Mouse (Mus musculus): ENCODE data around the gene Rb1. TPM values are rescaled to one million over a fixed set of nuclear protein-coding genes. Genes with fewer than 3 reads are reported as not detected.

The Rb1 gene
- polyA plus RNA-seq, 1 experiment = 2.9 TPM

DNA sequence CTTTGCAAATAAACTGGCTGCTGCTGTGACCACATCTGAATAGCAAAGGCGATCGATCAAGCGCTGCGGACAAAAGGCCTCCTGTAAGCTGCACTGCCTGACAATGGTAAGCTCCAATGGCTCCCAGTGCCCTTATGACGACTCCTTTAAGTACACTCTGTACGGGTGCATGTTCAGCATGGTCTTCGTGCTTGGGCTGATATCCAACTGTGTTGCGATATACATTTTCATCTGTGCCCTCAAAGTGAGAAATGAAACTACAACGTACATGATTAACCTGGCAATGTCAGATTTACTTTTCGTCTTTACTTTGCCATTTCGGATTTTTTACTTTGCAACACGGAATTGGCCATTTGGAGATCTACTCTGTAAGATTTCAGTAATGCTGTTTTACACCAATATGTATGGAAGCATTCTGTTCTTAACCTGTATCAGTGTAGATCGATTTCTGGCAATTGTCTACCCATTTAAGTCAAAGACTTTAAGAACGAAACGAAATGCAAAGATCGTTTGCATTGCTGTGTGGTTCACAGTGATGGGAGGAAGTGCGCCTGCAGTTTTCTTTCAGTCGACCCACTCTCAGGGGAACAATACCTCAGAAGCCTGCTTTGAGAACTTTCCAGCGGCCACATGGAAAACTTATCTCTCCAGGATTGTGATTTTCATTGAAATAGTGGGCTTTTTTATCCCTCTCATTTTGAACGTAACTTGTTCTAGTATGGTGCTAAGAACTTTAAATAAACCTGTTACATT lies 86.9 kb downstream of the Rb1 start:
- H3K36me3 ChIP-seq (ENCODE audit: control insufficient read depth, insufficient read depth, low read length) = peaks cover 5% of the 10 kb centered on the region
- H3K27ac ChIP-seq (ENCODE audit: insufficient read depth, low read depth, low read length) = peak overlapping the region; percentile 91
- TF ChIP-seq POLR2A (IDR thresholded peaks at IDR 0.05; ENCODE audit: low read depth, low read length) (no peak), CTCF (IDR thresholded peaks at IDR 0.05; ENCODE audit: extremely low read depth, insufficient read length, insufficient replicate concordance, low read depth, low read length) (no peak)
- H3K4me1 ChIP-seq (ENCODE audit: control insufficient read depth, insufficient read depth, insufficient read length, low read length) = no peaks in the 10 kb centered on the region
- WGBS = under 1% methylated on average over 20 of the region's 20 CpGs
- H3K4me3 ChIP-seq (ENCODE audit: low read depth, low read length) = peak overlapping the region; percentile 83
- no peaks in the 10 kb centered on the region for H3K27me3 ChIP-seq (ENCODE audit: control insufficient read depth, insufficient read depth, low read length)

DNA sequence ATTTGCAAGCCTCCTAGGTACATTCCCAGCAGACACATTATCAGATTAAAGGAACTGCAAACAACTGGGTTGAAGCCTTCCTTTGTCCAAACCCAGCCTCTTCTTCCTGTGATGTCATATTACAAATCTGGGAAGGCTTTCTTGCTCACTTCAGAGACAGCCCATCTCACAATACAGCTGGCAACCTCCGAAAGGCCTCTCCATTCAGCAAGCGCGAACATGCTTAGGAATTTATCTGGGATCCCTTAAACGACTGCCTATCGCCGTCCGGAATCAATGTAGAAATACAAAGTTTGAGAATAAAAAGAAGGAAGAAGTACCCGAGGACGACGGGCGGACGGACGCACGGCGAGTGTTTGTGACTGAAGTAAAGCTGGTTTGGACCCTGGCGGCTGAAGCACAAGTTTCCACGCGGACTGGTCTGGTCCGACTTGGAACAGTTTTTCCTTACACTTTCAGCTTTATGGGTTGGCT lies 87.7 kb downstream of the Rb1 start, which contains the start of gene Lpar6:
Lpar6 (plus strand) TSS at position 48 of the 474 bp plus-strand sequence.
- peak within 1 kb of the TSS; percentile 91 for H3K27ac ChIP-seq (ENCODE audit: insufficient read depth, low read depth, low read length)
- WGBS = under 1% methylated on average over 19 of the region's 19 CpGs
- H3K27me3 ChIP-seq (ENCODE audit: control insufficient read depth, insufficient read depth, low read length) = no peaks in the 10 kb centered on the region
- no peaks in the 10 kb centered on the region for H3K4me1 ChIP-seq (ENCODE audit: control insufficient read depth, insufficient read depth, insufficient read length, low read length)
- TF ChIP-seq POLR2A (IDR thresholded peaks at IDR 0.05; ENCODE audit: low read depth, low read length) = peak; percentile 81
- peak; percentile 14; the same call in 1 of the 2 replicates for TF ChIP-seq CTCF (IDR thresholded peaks at IDR 0.05; ENCODE audit: extremely low read depth, insufficient read length, insufficient replicate concordance, low read depth, low read length)
- peaks cover 4% of the 10 kb centered on the region for H3K36me3 ChIP-seq (ENCODE audit: control insufficient read depth, insufficient read depth, low read length)
- H3K4me3 ChIP-seq (ENCODE audit: low read depth, low read length) = peak within 1 kb of the TSS; percentile 83

DNA sequence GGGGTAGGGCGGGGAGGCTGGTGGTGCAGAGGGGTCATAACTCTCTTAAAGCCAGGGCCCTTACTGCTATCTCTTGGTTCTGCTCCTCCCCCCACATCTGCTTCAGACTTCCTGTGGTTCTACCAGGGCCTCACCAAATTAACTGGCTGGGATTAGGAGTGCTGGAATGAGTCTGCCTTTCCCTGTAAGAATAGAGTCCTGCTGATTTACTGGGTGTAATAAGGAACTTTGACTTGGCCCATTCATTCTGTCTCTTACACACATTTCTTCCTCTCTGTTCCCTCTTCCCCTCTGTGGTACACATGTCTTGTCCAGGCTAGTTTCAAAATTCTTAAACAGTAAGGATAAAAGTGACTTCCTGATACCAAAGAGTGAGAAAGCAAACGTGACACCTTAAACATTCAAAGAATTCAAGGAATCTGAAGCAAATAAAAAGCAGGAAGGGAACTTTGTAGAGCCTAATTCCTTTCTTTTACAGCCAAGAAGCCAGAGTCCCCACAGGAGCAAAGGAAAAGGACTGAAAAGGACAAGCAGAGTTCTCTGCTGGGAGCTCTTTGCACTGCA lies 91.1 kb downstream of the Rb1 start:
- Histone ChIP-seq H3K27me3 (ENCODE audit: control insufficient read depth, insufficient read depth, low read length) (no peaks in the 10 kb centered on the region), H3K4me3 (ENCODE audit: low read depth, low read length) (no peak overlapping the region), H3K27ac (ENCODE audit: insufficient read depth, low read depth, low read length) (peak overlapping the region; percentile 32; the same call in 1 of the 2 replicates), H3K36me3 (ENCODE audit: control insufficient read depth, insufficient read depth, low read length) (peaks cover 5% of the 10 kb centered on the region; the same call in 1 of the 2 replicates), H3K4me1 (ENCODE audit: control insufficient read depth, insufficient read depth, insufficient read length, low read length) (no peaks in the 10 kb centered on the region)
- TF ChIP-seq CTCF (IDR thresholded peaks at IDR 0.05; ENCODE audit: extremely low read depth, insufficient read length, insufficient replicate concordance, low read depth, low read length) (no peak), POLR2A (IDR thresholded peaks at IDR 0.05; ENCODE audit: low read depth, low read length) (no peak)
- 43% methylated on average over 2 of the region's 2 CpGs for WGBS

DNA sequence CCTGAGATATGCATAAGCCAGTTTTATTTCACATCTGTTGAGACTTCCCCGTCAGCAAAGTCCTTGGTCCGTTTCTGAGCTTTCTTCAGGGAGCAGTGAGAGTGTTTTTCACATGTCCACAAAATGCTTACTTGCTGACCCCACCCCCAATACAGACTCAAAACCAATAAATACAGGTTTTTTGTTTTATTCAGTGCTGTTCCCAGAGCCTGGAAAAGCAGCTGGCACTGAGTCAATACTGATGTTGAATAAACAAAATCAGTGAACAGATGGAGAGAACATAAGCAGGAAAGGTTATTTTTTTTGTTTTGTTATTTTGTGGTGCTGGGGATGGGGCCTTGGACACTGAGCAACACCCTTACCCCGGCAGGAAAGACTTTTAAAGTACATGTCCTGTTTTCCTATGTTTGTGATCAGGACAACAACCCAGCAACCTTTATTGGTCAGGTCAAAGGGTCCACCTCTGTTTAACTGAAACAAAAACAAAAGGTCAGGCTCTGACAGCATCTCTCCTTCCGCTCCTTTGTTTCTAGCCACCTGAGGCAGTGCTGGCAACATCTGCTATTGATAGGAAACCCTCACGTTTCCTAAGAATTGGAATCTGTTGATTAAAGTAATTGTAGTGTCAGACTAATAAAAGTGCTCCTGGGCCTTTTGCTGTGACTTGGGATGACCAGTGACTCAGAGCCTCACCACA lies 94.2 kb downstream of the Rb1 start:
- TF ChIP-seq POLR2A (IDR thresholded peaks at IDR 0.05; ENCODE audit: low read depth, low read length) = no peak
- TF ChIP-seq CTCF (IDR thresholded peaks at IDR 0.05; ENCODE audit: extremely low read depth, insufficient read length, insufficient replicate concordance, low read depth, low read length) = no peak
- H3K27me3 ChIP-seq (ENCODE audit: control insufficient read depth, insufficient read depth, low read length) = no peaks in the 10 kb centered on the region
- peaks cover 5% of the 10 kb centered on the region; the same call in 1 of the 2 replicates for H3K36me3 ChIP-seq (ENCODE audit: control insufficient read depth, insufficient read depth, low read length)
- 61% methylated on average over 5 of the region's 5 CpGs for WGBS
- peak overlapping the region; percentile 24; the same call in 1 of the 2 replicates for H3K27ac ChIP-seq (ENCODE audit: insufficient read depth, low read depth, low read length)
- no peak overlapping the region for H3K4me3 ChIP-seq (ENCODE audit: low read depth, low read length)
- H3K4me1 ChIP-seq (ENCODE audit: control insufficient read depth, insufficient read depth, insufficient read length, low read length) = no peaks in the 10 kb centered on the region

DNA sequence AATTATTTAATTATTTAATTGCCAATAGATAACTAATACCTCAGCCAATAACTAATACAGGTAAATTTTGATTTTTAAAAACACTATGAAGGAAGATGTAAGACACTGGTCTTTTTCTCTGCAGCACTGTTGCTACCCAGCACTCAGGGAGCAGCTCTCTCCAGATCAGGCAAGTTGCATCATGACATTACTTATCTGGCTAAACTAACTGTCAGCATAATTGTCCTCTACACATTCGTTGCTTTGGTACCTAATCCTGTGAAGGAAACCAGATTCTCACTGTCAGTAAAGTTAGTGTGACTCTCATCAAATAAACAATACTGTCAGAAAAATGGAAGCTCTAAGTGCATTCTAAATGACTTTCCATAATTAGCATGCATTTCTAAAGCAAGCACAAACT lies 98.8 kb downstream of the Rb1 start:
- 33% methylated on average over 1 of the region's 1 CpGs for WGBS
- TF ChIP-seq POLR2A (IDR thresholded peaks at IDR 0.05; ENCODE audit: low read depth, low read length) = no peak
- no peak for TF ChIP-seq CTCF (IDR thresholded peaks at IDR 0.05; ENCODE audit: extremely low read depth, insufficient read length, insufficient replicate concordance, low read depth, low read length)
- Histone ChIP-seq H3K4me1 (ENCODE audit: control insufficient read depth, insufficient read depth, insufficient read length, low read length) (no peaks in the 10 kb centered on the region), H3K27ac (ENCODE audit: insufficient read depth, low read depth, low read length) (no peak overlapping the region), H3K36me3 (ENCODE audit: control insufficient read depth, insufficient read depth, low read length) (peaks cover 3% of the 10 kb centered on the region; the same call in 1 of the 2 replicates), H3K4me3 (ENCODE audit: low read depth, low read length) (no peak overlapping the region), H3K27me3 (ENCODE audit: control insufficient read depth, insufficient read depth, low read length) (no peaks in the 10 kb centered on the region)

DNA sequence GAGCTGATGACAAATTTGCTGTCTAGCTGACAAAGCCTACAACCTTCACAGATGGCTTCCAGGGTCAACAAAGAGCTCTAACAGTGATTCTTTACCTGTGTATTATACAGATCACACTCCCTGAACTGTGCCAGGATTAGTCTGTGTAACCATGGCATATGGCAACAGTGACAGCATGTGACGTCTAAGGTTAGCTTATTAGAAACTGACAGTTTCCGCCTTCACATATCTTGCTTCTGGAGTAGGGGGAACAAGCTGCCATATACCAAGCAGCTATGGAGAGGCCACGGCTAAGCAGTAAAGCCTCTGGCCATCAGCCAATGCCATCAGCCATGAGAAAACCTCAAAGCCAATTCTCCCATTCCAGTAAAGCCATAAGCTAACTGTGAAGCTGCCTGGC lies 99.3 kb downstream of the Rb1 start:
- Histone ChIP-seq H3K27ac (ENCODE audit: insufficient read depth, low read depth, low read length) (no peak overlapping the region), H3K27me3 (ENCODE audit: control insufficient read depth, insufficient read depth, low read length) (no peaks in the 10 kb centered on the region), H3K36me3 (ENCODE audit: control insufficient read depth, insufficient read depth, low read length) (peaks cover 3% of the 10 kb centered on the region; the same call in 1 of the 2 replicates), H3K4me3 (ENCODE audit: low read depth, low read length) (no peak overlapping the region), H3K4me1 (ENCODE audit: control insufficient read depth, insufficient read depth, insufficient read length, low read length) (no peaks in the 10 kb centered on the region)
- TF ChIP-seq CTCF (IDR thresholded peaks at IDR 0.05; ENCODE audit: extremely low read depth, insufficient read length, insufficient replicate concordance, low read depth, low read length) (no peak), POLR2A (IDR thresholded peaks at IDR 0.05; ENCODE audit: low read depth, low read length) (no peak)
- WGBS = 80% methylated on average over 3 of the region's 3 CpGs
